Mouse (Mus musculus): Measurements from ENCODE around the gene Stk10. TPM values are rescaled to one million over a fixed set of nuclear protein-coding genes. Genes with fewer than 3 reads are reported as not detected.

The Stk10 gene
- polyA plus RNA-seq, 1 experiment: 9.4 TPM

- no peaks in the 10 kb centered on the region for H3K36me3 ChIP-seq (ENCODE audit: control insufficient read depth, insufficient read depth, low read length)
- peaks cover 6% of the 10 kb centered on the region; the same call in 1 of the 2 replicates for H3K4me1 ChIP-seq (ENCODE audit: control insufficient read depth, insufficient read depth, low read length)
- H3K27me3 ChIP-seq (replicated peaks; ENCODE audit: control insufficient read depth, insufficient read depth, low read length): no peaks in the 10 kb centered on the region
- WGBS: 89% methylated on average over 5 of the region's 5 CpGs
- TF ChIP-seq POLR2A (IDR thresholded peaks at IDR 0.05; ENCODE audit: low read depth, low read length) (no peak), CTCF (conservative IDR thresholded peaks at IDR 0.05; ENCODE audit: insufficient read depth, insufficient read length, low read depth, low read length) (no peak)
- no peak overlapping the region for H3K27ac ChIP-seq (ENCODE audit: insufficient read depth, low read depth, low read length)
- H3K4me3 ChIP-seq (ENCODE audit: insufficient read depth, low read depth, low read length): no peak overlapping the region
- no peak for DNase-seq
Measured at GRCm38 (mm10) chr11:32544497-32544896, 11.4 kb downstream of the Stk10 start.

GRCm38 (mm10) chr11:32545605-32546004 lies 12.5 kb downstream of the Stk10 start:
- WGBS: 51% methylated on average over 12 of the region's 12 CpGs
- no peaks in the 10 kb centered on the region for H3K36me3 ChIP-seq (ENCODE audit: control insufficient read depth, insufficient read depth, low read length)
- TF ChIP-seq CTCF (conservative IDR thresholded peaks at IDR 0.05; ENCODE audit: insufficient read depth, insufficient read length, low read depth, low read length) (no peak), POLR2A (IDR thresholded peaks at IDR 0.05; ENCODE audit: low read depth, low read length) (no peak)

GRCm38 (mm10) chr11:32546483-32546882 lies 13.4 kb downstream of the Stk10 start:
- no peaks in the 10 kb centered on the region for H3K36me3 ChIP-seq (ENCODE audit: control insufficient read depth, insufficient read depth, low read length)
- DNase-seq: peak; percentile 48
- H3K4me1 ChIP-seq (ENCODE audit: control insufficient read depth, insufficient read depth, low read length): peaks cover 6% of the 10 kb centered on the region; the same call in 1 of the 2 replicates
- TF ChIP-seq CTCF (conservative IDR thresholded peaks at IDR 0.05; ENCODE audit: insufficient read depth, insufficient read length, low read depth, low read length): no peak
- TF ChIP-seq POLR2A (IDR thresholded peaks at IDR 0.05; ENCODE audit: low read depth, low read length): no peak
- 41% methylated on average over 5 of the region's 5 CpGs for WGBS
- no peaks in the 10 kb centered on the region for H3K27me3 ChIP-seq (replicated peaks; ENCODE audit: control insufficient read depth, insufficient read depth, low read length)
- no peak overlapping the region for H3K4me3 ChIP-seq (ENCODE audit: insufficient read depth, low read depth, low read length)
- H3K27ac ChIP-seq (ENCODE audit: insufficient read depth, low read depth, low read length): no peak overlapping the region

More at GRCm38 (mm10) chr11:32545605-32546004, 12.5 kb downstream of the Stk10 start:
- Histone ChIP-seq H3K27me3 (replicated peaks; ENCODE audit: control insufficient read depth, insufficient read depth, low read length) (no peaks in the 10 kb centered on the region), H3K27ac (ENCODE audit: insufficient read depth, low read depth, low read length) (no peak overlapping the region), H3K4me3 (ENCODE audit: insufficient read depth, low read depth, low read length) (no peak overlapping the region), H3K4me1 (ENCODE audit: control insufficient read depth, insufficient read depth, low read length) (peaks cover 6% of the 10 kb centered on the region; the same call in 1 of the 2 replicates)
- DNase-seq: no peak

- 81% methylated on average over 10 of the region's 10 CpGs for WGBS
- TF ChIP-seq CTCF (conservative IDR thresholded peaks at IDR 0.05; ENCODE audit: insufficient read depth, insufficient read length, low read depth, low read length) (no peak), POLR2A (IDR thresholded peaks at IDR 0.05; ENCODE audit: low read depth, low read length) (no peak)
- H3K27ac ChIP-seq (ENCODE audit: insufficient read depth, low read depth, low read length): no peak overlapping the region
- H3K36me3 ChIP-seq (ENCODE audit: control insufficient read depth, insufficient read depth, low read length): no peaks in the 10 kb centered on the region
- no peak for DNase-seq
- no peak overlapping the region for H3K4me3 ChIP-seq (ENCODE audit: insufficient read depth, low read depth, low read length)
- peaks cover 6% of the 10 kb centered on the region; the same call in 1 of the 2 replicates for H3K4me1 ChIP-seq (ENCODE audit: control insufficient read depth, insufficient read depth, low read length)
- H3K27me3 ChIP-seq (replicated peaks; ENCODE audit: control insufficient read depth, insufficient read depth, low read length): no peaks in the 10 kb centered on the region
Measured at GRCm38 (mm10) chr11:32547391-32547947, 14.4 kb downstream of the Stk10 start.

- WGBS: 82% methylated on average over 4 of the region's 4 CpGs
Measured at GRCm38 (mm10) chr11:32548240-32548639, 15.1 kb downstream of the Stk10 start.

GRCm38 (mm10) chr11:32549236-32549635 lies 16.1 kb downstream of the Stk10 start:
- no peak overlapping the region for H3K4me3 ChIP-seq (ENCODE audit: insufficient read depth, low read depth, low read length)
- no peaks in the 10 kb centered on the region for H3K27me3 ChIP-seq (replicated peaks; ENCODE audit: control insufficient read depth, insufficient read depth, low read length)
- WGBS: 64% methylated on average over 6 of the region's 6 CpGs
- peaks cover 6% of the 10 kb centered on the region for H3K4me1 ChIP-seq (ENCODE audit: control insufficient read depth, insufficient read depth, low read length)
- no peak for DNase-seq
- H3K36me3 ChIP-seq (ENCODE audit: control insufficient read depth, insufficient read depth, low read length): no peaks in the 10 kb centered on the region
- no peak overlapping the region for H3K27ac ChIP-seq (ENCODE audit: insufficient read depth, low read depth, low read length)
- TF ChIP-seq POLR2A (IDR thresholded peaks at IDR 0.05; ENCODE audit: low read depth, low read length): no peak
- TF ChIP-seq CTCF (conservative IDR thresholded peaks at IDR 0.05; ENCODE audit: insufficient read depth, insufficient read length, low read depth, low read length): no peak

More at GRCm38 (mm10) chr11:32548240-32548639, 15.1 kb downstream of the Stk10 start:
- Histone ChIP-seq H3K27me3 (replicated peaks; ENCODE audit: control insufficient read depth, insufficient read depth, low read length) (no peaks in the 10 kb centered on the region), H3K4me3 (ENCODE audit: insufficient read depth, low read depth, low read length) (no peak overlapping the region), H3K27ac (ENCODE audit: insufficient read depth, low read depth, low read length) (no peak overlapping the region), H3K4me1 (ENCODE audit: control insufficient read depth, insufficient read depth, low read length) (peaks cover 6% of the 10 kb centered on the region), H3K36me3 (ENCODE audit: control insufficient read depth, insufficient read depth, low read length) (no peaks in the 10 kb centered on the region)
- DNase-seq: no peak
- TF ChIP-seq CTCF (conservative IDR thresholded peaks at IDR 0.05; ENCODE audit: insufficient read depth, insufficient read length, low read depth, low read length): no peak
- no peak for TF ChIP-seq POLR2A (IDR thresholded peaks at IDR 0.05; ENCODE audit: low read depth, low read length)

- Histone ChIP-seq H3K36me3 (ENCODE audit: control insufficient read depth, insufficient read depth, low read length) (no peaks in the 10 kb centered on the region), H3K27me3 (replicated peaks; ENCODE audit: control insufficient read depth, insufficient read depth, low read length) (no peaks in the 10 kb centered on the region), H3K4me1 (ENCODE audit: control insufficient read depth, insufficient read depth, low read length) (peaks cover 6% of the 10 kb centered on the region), H3K4me3 (ENCODE audit: insufficient read depth, low read depth, low read length) (no peak overlapping the region), H3K27ac (ENCODE audit: insufficient read depth, low read depth, low read length) (no peak overlapping the region)
- TF ChIP-seq CTCF (conservative IDR thresholded peaks at IDR 0.05; ENCODE audit: insufficient read depth, insufficient read length, low read depth, low read length) (no peak), POLR2A (IDR thresholded peaks at IDR 0.05; ENCODE audit: low read depth, low read length) (no peak)
- whole genome bisulfite sequencing: 61% methylated on average over 4 of the region's 4 CpGs
- DNase-seq: peak; percentile 52
Measured at GRCm38 (mm10) chr11:32550102-32550501, 17.0 kb downstream of the Stk10 start.
